In genomic region chr1:63385116-63385515, GRCm38 (mm10) we compare ENCODE assay signal across 24 mouse cellular contexts.
DNase-seq lines count a peak whose midpoint lies in the region; ATAC-seq lines count a peak whose summit lies in the region.
"Had no signal": no experiment of that assay in that cellular context is flagged by ENCODE, and none has a peak within 500 bp of the region (broad histone marks: within the 10 kb centered on the region; RNA-seq: fewer than 3 reads in every experiment).

No protein-coding gene starts in this region.

- no peaks in the 10 kb centered on the region for H3K9me3 ChIP-seq in embryonic facial prominence, embryonic 11.5 days (replicated peaks; ENCODE audit: control insufficient read depth, low read length)
- H3K9me3 ChIP-seq: forebrain, embryonic 10.5 days; forebrain, embryonic 13.5 days; heart, embryonic 12.5 days; heart, embryonic 15.5 days had no signal

- H3K4me1 ChIP-seq in embryonic facial prominence, embryonic 11.5 days (ENCODE audit: control insufficient read depth, insufficient read depth, low read length): no peaks in the 10 kb centered on the region; the same call in 1 of the 2 replicates
- H3K4me1 ChIP-seq: heart, embryonic 12.5 days had no signal

- H3K27ac ChIP-seq in embryonic facial prominence, embryonic 11.5 days (replicated peaks; ENCODE audit: low read depth, low read length): no peak overlapping the region
- H3K27ac ChIP-seq: forebrain, embryonic 10.5 days; forebrain, embryonic 13.5 days; gastrocnemius, adult 2 months; heart, embryonic 15.5 days; hindbrain, embryonic 14.5 days had no signal

- DNase-seq in embryo, embryonic 10 days (ENCODE audit: low spot score): peak; percentile 57
- no peak for DNase-seq in embryo, embryonic 9.5 days (ENCODE audit: extremely low spot score)
- DNase-seq in embryo, embryonic 10.5 days (ENCODE audit: low spot score): peak; percentile 50
- DNase-seq in embryonic facial prominence, embryonic 11.5 days (ENCODE audit: low spot score): peak; percentile 68
- peak; percentile 33 for DNase-seq in mesoderm, embryonic 11.5 days (ENCODE audit: low read depth, low spot score)
- no peak for DNase-seq in right cerebral cortex, postnatal 14 days
- no peak for DNase-seq in kidney, postnatal 14 days
- DNase-seq: adrenal gland, adult 8-10 months; adrenal gland, postnatal 25 days; cerebellum, adult 18-20 months; cerebellum, adult 9-10 months; cerebellum, postnatal 14 days; gastrocnemius, adult 2 months; gastrocnemius, postnatal 25 days; heart, adult 18-20 months; heart, postnatal 10 days; heart, postnatal 36 days had no signal

- WGBS in embryonic facial prominence, embryonic 11.5 days: 18% methylated on average over 2 of the region's 2 CpGs

- no peak overlapping the region for H3K9ac ChIP-seq in embryonic facial prominence, embryonic 11.5 days (replicated peaks; ENCODE audit: low read length)
- H3K9ac ChIP-seq: forebrain, embryonic 13.5 days; heart, embryonic 12.5 days; heart, embryonic 15.5 days; hindbrain, embryonic 14.5 days had no signal

- H3K36me3 ChIP-seq in embryonic facial prominence, embryonic 11.5 days (replicated peaks; ENCODE audit: control insufficient read depth, insufficient read depth, low read depth, low read length): no peaks in the 10 kb centered on the region
- H3K36me3 ChIP-seq: forebrain, embryonic 10.5 days; heart, embryonic 12.5 days; heart, embryonic 15.5 days had no signal

- no peak for ATAC-seq in embryonic facial prominence, embryonic 11.5 days (replicated peaks; ENCODE audit: insufficient number of reproducible peaks, low FRiP score, low TSS enrichment, low read depth)
- ATAC-seq: activated CD4-positive, CD25-positive, alpha-beta regulatory T cell, adult 4 months; forebrain, embryonic 13.5 days; forebrain, embryonic 16.5 days had no signal

- no peaks in the 10 kb centered on the region for H3K27me3 ChIP-seq in embryonic facial prominence, embryonic 11.5 days (ENCODE audit: control insufficient read depth, insufficient read depth, low read length)
- H3K27me3 ChIP-seq: forebrain, embryonic 13.5 days; heart, embryonic 12.5 days; heart, embryonic 15.5 days had no signal

- H3K4me3 ChIP-seq in embryonic facial prominence, embryonic 11.5 days (ENCODE audit: low read depth, low read length): no peak overlapping the region
- H3K4me3 ChIP-seq: forebrain, embryonic 10.5 days; forebrain, embryonic 13.5 days; gastrocnemius, adult 2 months; heart, embryonic 12.5 days; heart, embryonic 15.5 days had no signal

- no peak overlapping the region for H3K4me2 ChIP-seq in embryonic facial prominence, embryonic 11.5 days (ENCODE audit: low read depth, low read length)
- H3K4me2 ChIP-seq: forebrain, embryonic 13.5 days; heart, embryonic 12.5 days; heart, embryonic 15.5 days; hindbrain, embryonic 14.5 days had no signal

Comparison
In these comparisons a context has a peak if more than half of its experiments do, and no peak if none do; other contexts are left out.
1. DNase-seq: peak in embryo, embryonic 10 days (single experiment), embryo, embryonic 10.5 days (single experiment), embryonic facial prominence, embryonic 11.5 days (single experiment) and mesoderm, embryonic 11.5 days (single experiment); none in embryo, embryonic 9.5 days (single experiment), right cerebral cortex, postnatal 14 days (single experiment) and kidney, postnatal 14 days (single experiment).